Mouse (Mus musculus): ENCODE measurements at regions not wholly inside any gene's neighbourhood (a gene's known extent, or its start where the extent isn't known, plus 50 kb on each side); places are given as distances from the start of the nearest gene placed in this dataset.

GRCm38 (mm10) chr2:134419581-134419980, 134.6 kb downstream of the Hao1 start:
- H3K79me3 ChIP-seq (ENCODE audit: low read depth): no peaks in the 10 kb centered on the region
- H3K79me2 ChIP-seq (ENCODE audit: control insufficient read depth, insufficient read depth): no peaks in the 10 kb centered on the region
- no peaks in the 10 kb centered on the region for H3K27me3 ChIP-seq (ENCODE audit: control insufficient read depth, insufficient read depth, insufficient read length)
- TF ChIP-seq FOSL1 (IDR thresholded peaks at IDR 0.05; ENCODE audit: insufficient read depth, low read length, poor library complexity, severe bottlenecking) (no peak), CEBPB (IDR thresholded peaks at IDR 0.05; ENCODE audit: low read depth) (peak; percentile 89), CTCF (IDR thresholded peaks at IDR 0.05; ENCODE audit: control insufficient read depth, insufficient read depth, insufficient read length) (no peak), MYOD1 (IDR thresholded peaks at IDR 0.05; ENCODE audit: control insufficient read depth, insufficient read length, low read depth) (peak; percentile 50), MYOG (IDR thresholded peaks at IDR 0.05; ENCODE audit: control insufficient read depth, extremely low read depth, insufficient read length) (no peak)
- no peak overlapping the region for H3ac ChIP-seq (ENCODE audit: control insufficient read depth, insufficient read length, low read depth)
- H3K4me3 ChIP-seq (ENCODE audit: insufficient read depth, poor library complexity, severe bottlenecking): no peak overlapping the region
- no peaks in the 10 kb centered on the region for H3K36me3 ChIP-seq (ENCODE audit: control insufficient read depth, insufficient read depth)

GRCm38 (mm10) chr2:134399564-134399963, 154.6 kb downstream of the Hao1 start:
- H3ac ChIP-seq (ENCODE audit: control insufficient read depth, insufficient read length, low read depth): no peak overlapping the region
- no peaks in the 10 kb centered on the region for H3K79me2 ChIP-seq (ENCODE audit: control insufficient read depth, insufficient read depth)
- no peaks in the 10 kb centered on the region for H3K36me3 ChIP-seq (ENCODE audit: control insufficient read depth, insufficient read depth)
- H3K79me3 ChIP-seq (ENCODE audit: low read depth): no peaks in the 10 kb centered on the region
- no peak overlapping the region for H3K4me3 ChIP-seq (ENCODE audit: insufficient read depth, poor library complexity, severe bottlenecking)
- no peaks in the 10 kb centered on the region for H3K27me3 ChIP-seq (ENCODE audit: control insufficient read depth, insufficient read depth, insufficient read length)
- no peak for TF ChIP-seq USF1 (IDR thresholded peaks at IDR 0.05; ENCODE audit: low read depth)
- TF ChIP-seq MYOD1 (IDR thresholded peaks at IDR 0.05; ENCODE audit: control insufficient read depth, insufficient read length, low read depth): no peak
- no peak for TF ChIP-seq MYOG (IDR thresholded peaks at IDR 0.05; ENCODE audit: control insufficient read depth, extremely low read depth, insufficient read length)
- TF ChIP-seq MAX (IDR thresholded peaks at IDR 0.05): no peak
- TF ChIP-seq CTCF (IDR thresholded peaks at IDR 0.05; ENCODE audit: control insufficient read depth, insufficient read depth, insufficient read length): no peak
- no peak for TF ChIP-seq FOSL1 (IDR thresholded peaks at IDR 0.05; ENCODE audit: insufficient read depth, low read length, poor library complexity, severe bottlenecking)
- TF ChIP-seq CEBPB (IDR thresholded peaks at IDR 0.05; ENCODE audit: low read depth): no peak

GRCm38 (mm10) chr2:134393421-134393820, 160.7 kb downstream of the Hao1 start:
- Histone ChIP-seq H3K79me3 (ENCODE audit: low read depth) (no peaks in the 10 kb centered on the region), H3ac (ENCODE audit: control insufficient read depth, insufficient read length, low read depth) (no peak overlapping the region), H3K36me3 (ENCODE audit: control insufficient read depth, insufficient read depth) (no peaks in the 10 kb centered on the region), H3K27me3 (ENCODE audit: control insufficient read depth, insufficient read depth, insufficient read length) (no peaks in the 10 kb centered on the region), H3K79me2 (ENCODE audit: control insufficient read depth, insufficient read depth) (no peaks in the 10 kb centered on the region), H3K4me3 (ENCODE audit: insufficient read depth, poor library complexity, severe bottlenecking) (no peak overlapping the region)
- no peak for TF ChIP-seq USF1 (IDR thresholded peaks at IDR 0.05; ENCODE audit: low read depth)
- TF ChIP-seq MYOD1 (IDR thresholded peaks at IDR 0.05; ENCODE audit: control insufficient read depth, insufficient read length, low read depth): no peak
- TF ChIP-seq MYOG (IDR thresholded peaks at IDR 0.05; ENCODE audit: control insufficient read depth, extremely low read depth, insufficient read length): no peak
- no peak for TF ChIP-seq FOSL1 (IDR thresholded peaks at IDR 0.05; ENCODE audit: insufficient read depth, low read length, poor library complexity, severe bottlenecking)
- TF ChIP-seq MAX (IDR thresholded peaks at IDR 0.05): no peak
- TF ChIP-seq CTCF (IDR thresholded peaks at IDR 0.05; ENCODE audit: control insufficient read depth, insufficient read depth, insufficient read length): no peak
- TF ChIP-seq CEBPB (IDR thresholded peaks at IDR 0.05; ENCODE audit: low read depth): no peak

GRCm38 (mm10) chr2:134375116-134375515, 179.1 kb downstream of the Hao1 start:
- Histone ChIP-seq H3K36me3 (ENCODE audit: control insufficient read depth, insufficient read depth) (no peaks in the 10 kb centered on the region), H3K4me3 (ENCODE audit: insufficient read depth, poor library complexity, severe bottlenecking) (no peak overlapping the region), H3ac (ENCODE audit: control insufficient read depth, insufficient read length, low read depth) (no peak overlapping the region), H3K79me2 (ENCODE audit: control insufficient read depth, insufficient read depth) (no peaks in the 10 kb centered on the region), H3K79me3 (ENCODE audit: low read depth) (no peaks in the 10 kb centered on the region), H3K27me3 (ENCODE audit: control insufficient read depth, insufficient read depth, insufficient read length) (no peaks in the 10 kb centered on the region)
- TF ChIP-seq USF1 (IDR thresholded peaks at IDR 0.05; ENCODE audit: low read depth) (no peak), MYOG (IDR thresholded peaks at IDR 0.05; ENCODE audit: control insufficient read depth, extremely low read depth, insufficient read length) (no peak), CTCF (IDR thresholded peaks at IDR 0.05; ENCODE audit: control insufficient read depth, insufficient read depth, insufficient read length) (no peak), MYOD1 (IDR thresholded peaks at IDR 0.05; ENCODE audit: control insufficient read depth, insufficient read length, low read depth) (no peak), MAX (IDR thresholded peaks at IDR 0.05) (no peak), CEBPB (IDR thresholded peaks at IDR 0.05; ENCODE audit: low read depth) (no peak), FOSL1 (IDR thresholded peaks at IDR 0.05; ENCODE audit: insufficient read depth, low read length, poor library complexity, severe bottlenecking) (no peak)

DNA sequence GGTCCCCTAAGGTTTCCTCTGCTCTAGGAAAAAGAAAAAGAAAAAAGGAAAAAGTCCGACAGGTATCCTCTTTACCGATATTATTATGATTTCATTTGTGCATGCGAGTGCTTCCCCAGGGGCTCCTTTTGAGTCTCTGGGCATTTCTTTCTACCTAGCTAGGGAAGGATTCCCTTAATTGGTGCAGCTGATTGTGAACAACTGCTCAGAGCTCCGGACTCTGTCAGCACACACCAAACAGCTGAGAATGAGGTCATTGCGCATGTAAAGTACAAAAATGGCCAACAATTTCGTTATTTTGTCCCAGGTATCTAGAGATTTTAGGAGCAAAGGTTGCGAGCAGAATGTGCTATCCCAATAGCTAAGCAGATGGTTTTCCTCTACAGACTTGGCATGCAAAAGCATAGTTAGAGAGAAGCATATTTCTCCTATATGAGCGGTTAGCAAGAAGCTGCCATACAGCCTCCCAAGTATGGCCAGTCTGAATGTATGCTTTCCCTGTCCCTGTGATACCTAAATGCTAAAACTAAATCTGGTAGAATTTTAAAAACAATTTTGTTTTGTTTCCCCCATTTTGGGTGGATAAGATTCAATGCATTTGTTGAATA, 203.2 kb downstream of the Hao1 start:
- Histone ChIP-seq H3ac (ENCODE audit: control insufficient read depth, insufficient read length, low read depth) (no peak overlapping the region), H3K79me3 (ENCODE audit: low read depth) (no peaks in the 10 kb centered on the region), H3K4me3 (ENCODE audit: insufficient read depth, poor library complexity, severe bottlenecking) (no peak overlapping the region), H3K27me3 (ENCODE audit: control insufficient read depth, insufficient read depth, insufficient read length) (no peaks in the 10 kb centered on the region), H3K36me3 (ENCODE audit: control insufficient read depth, insufficient read depth) (no peaks in the 10 kb centered on the region), H3K79me2 (ENCODE audit: control insufficient read depth, insufficient read depth) (no peaks in the 10 kb centered on the region)
- TF ChIP-seq CEBPB (IDR thresholded peaks at IDR 0.05; ENCODE audit: low read depth) (no peak), USF1 (IDR thresholded peaks at IDR 0.05; ENCODE audit: low read depth) (no peak), MYOG (IDR thresholded peaks at IDR 0.05; ENCODE audit: control insufficient read depth, extremely low read depth, insufficient read length) (no peak), MAX (IDR thresholded peaks at IDR 0.05) (no peak), MYOD1 (IDR thresholded peaks at IDR 0.05; ENCODE audit: control insufficient read depth, insufficient read length, low read depth) (no peak), FOSL1 (IDR thresholded peaks at IDR 0.05; ENCODE audit: insufficient read depth, low read length, poor library complexity, severe bottlenecking) (no peak), CTCF (IDR thresholded peaks at IDR 0.05; ENCODE audit: control insufficient read depth, insufficient read depth, insufficient read length) (no peak)
